Mouse (Mus musculus) kidney, adult 9 months (tissue): ENCODE measurements at regions not wholly inside any gene's neighbourhood (a gene's known extent, or its start where the extent isn't known, plus 50 kb on each side); places are given as distances from the start of the nearest gene placed in this dataset.

ENCODE experiments used
- DNase-seq: peaks from one replicate; pipeline ENCODE4 v3.0.0; 2022

DNA sequence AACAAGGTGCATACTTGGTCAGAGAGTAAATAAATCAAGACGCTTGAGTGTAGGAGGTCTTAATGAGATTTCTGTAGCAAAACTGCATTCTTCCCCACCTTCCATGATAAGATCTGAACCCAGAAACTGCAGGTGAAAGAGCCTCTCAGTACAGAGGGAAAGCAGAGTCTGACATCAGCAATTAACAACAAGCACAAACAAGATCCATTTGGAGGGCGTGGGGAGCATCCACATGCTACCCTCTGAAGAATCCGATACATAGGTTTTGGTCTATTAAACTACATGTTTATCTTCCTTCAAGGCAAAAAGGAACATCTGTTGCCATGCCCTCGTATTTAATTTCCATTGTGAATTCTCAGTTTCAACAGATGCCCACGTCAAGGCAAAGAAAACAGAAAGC, 124.2 kb downstream of the S1pr1 start:
- no peak for DNase-seq

DNA sequence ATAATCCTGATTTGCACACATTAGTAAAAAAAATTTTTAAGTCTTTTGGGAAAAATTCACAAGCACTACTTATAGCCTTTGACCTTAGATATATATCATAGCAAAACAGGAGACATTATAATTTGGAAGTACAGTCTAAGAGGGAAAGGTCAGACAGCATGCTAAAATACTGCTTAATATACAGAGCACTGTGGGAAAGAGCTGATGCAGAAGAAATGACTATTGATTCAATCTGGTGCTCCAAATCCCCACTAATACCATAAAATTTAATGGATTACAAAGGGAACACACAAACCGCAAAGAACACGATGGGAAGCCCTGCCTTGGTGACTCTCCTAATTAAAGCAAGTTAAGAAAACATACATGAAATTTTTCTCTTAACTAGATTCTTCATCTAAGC, 126.3 kb downstream of the S1pr1 start:
- DNase-seq: no peak

DNA sequence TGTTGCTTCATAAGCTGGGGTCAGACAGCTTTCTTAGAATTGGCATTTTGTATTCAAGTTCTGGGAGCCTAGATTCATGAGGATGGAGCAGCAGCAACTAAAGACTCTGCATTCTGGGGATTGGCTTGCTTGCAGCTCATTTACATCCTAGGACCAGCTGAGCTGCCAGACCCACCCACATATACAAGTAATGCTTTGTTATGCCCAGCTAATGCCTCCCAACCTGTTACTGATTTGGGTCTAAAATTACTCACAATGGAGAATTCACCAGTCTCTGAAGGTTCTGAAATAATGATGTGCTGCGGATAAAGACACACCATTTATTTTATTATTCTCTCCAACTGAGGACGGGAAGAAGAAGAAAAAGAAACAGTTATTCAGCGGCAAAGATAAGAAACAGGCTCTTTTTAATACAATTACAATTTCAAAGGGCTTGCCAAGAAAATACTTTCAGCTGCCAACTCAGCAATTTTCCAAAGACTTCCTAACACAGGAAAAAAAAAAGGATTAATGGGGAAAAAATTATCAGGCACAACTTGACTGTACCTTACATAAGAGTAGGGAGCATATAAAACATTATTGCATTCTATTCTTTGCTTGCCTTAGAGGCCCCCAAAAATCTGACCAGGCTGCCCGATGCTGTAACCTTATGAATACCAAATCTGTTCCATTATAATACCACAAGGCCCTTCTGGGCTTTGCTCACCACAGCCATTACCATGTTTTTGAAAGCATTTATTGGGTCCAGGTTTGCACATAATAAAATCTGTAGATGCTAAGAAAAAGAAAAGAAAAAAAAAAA, 134.5 kb downstream of the S1pr1 start:
- no peak for DNase-seq

DNA sequence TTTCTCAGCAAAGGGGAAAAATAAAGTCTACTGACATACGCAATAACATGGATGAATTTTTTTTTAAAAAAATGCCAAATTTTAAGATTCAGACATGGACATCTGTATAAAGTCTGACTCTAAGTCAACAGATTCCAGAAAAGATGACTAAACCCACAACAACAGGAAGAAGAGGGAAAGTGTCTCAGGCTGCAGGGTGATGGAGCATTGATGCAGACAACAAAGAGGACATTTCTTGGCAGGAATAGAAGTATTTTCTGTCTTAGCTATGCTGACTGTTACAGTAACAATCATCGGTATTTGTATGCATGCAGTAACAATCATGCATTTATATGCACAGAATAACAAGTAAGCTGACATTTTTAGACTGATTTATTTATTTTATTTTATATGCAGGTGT, 139.5 kb downstream of the S1pr1 start:
- no peak for DNase-seq

DNA sequence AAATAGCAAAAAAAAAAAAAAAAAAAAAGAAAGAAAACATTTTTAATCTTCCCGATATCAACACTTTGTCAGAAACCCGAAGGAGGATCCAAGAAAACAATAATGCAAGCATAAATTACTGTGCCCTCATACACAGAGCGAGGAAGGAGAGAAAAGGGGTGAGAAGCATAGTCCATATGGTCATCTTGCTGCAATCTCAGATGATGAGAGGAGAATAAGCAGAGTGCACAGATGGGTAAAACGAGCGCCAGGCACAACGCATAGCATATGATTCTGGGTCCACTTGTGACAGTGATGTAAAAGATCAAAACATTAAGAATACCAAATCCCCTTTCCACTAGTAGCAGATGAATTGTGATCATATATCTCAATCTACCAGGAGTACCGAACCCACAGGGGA, 152.1 kb downstream of the S1pr1 start:
- DNase-seq: no peak

DNA sequence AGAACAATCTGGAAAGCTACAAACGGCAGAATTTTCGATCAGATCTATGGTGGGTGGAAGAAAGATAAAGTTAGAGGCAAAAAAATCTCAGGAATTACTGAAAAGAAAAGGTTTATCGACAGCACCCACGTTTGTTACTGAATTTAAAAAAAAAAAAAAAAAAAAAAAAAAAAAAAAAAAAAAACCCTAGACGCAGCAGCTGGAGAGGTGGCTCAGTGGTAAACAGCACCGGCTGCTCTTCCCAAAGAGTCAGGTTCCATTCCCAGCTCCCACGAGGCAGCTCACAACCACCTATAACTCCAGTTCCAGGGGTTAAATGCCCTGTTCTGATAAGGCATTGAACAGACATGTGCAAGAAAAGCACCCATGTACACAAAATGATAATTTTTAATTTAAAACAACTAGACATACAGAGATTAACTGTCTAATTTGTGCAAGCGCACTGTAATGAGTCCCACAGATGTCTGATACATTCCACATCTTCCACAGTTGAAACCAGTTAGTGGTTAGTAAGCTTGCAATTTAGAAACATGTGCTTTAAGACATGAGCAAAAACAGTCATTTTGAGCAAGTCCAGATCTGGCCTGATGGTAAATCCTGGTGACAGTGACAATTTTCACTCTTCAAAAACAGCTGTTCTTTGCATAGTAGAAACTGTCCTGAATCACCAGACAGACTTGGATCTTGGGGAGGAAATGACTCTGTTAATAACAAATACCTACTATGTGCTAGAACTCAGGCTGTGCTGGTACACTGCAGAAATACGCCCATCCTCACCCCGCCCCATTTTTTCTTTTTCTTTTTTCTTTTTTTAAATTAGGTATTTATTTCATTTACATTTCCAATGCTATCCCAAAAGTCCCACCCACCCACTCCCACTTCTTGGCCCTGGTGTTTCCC, 159.8 kb downstream of the S1pr1 start:
- DNase-seq: no peak

DNA sequence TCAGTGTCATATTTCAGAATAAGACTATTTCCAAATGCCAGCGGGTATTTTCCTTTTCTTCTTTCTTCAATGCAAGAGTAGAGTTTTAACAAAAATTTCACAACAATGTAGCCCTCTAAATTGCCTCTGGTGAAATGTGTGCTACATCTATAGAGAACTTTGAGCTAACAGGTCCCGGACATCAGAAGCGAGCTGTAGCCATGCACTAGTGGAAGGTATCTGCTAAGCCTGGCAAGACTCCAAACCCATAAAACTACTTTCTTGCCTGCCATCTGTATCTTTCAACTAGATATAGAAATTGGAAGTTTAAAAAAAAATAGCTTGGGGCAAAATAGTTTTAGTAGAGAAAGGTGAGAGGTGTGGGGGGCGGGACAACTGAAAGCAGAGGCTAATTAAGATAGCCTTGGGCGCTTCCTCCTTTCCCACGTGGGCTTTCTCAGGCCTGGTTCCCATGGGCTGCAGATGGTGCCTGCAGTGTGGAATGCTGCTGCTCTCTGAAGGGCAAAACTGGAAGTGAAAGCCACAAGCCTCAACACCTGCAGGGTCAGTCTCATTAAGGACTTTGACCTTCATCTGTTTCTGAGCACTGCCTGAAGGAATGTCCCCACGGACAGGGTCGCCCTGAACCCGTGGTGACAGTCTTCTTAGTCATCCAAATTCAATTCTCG, 160.9 kb downstream of the S1pr1 start:
- DNase-seq: peak; percentile 4

DNA sequence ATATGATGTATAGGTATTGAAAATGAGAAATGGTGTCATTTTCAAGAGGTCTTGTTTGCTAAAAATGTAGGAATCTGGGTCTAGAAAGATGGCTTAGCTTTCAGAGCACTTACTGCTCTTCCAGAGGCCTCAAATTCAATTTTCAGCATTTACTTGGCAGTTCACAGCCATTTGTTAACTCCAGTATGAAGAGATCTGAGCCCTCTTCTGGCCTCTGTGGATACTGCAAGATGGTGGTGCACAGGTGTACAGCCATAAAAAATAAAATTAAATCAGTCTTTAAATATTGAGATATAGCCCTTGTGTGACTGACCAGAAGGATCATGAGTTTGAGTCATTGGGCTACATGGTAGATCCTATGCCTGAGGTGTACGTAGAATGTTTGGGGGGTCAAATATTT, 173.1 kb downstream of the S1pr1 start:
- DNase-seq: peak; percentile 17

DNA sequence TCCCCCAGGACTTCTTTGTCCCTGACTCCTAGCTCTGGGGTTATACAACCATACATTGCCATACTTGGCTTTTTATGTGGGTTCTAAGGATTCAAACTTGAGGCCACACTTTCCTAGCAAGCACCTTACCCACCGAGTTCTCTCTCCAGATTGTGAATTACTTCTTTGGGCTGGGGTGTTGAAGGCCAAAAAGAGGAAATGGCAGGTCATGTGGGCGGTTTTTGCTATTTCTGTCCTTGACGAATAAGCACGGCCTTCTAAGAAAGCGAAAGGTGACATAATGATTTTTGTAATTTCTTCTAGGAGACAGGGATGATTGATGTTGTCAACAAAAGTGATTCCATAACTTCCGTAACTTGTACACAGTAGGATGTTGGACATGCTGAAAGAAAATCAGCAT, 176.5 kb downstream of the S1pr1 start:
- no peak for DNase-seq

DNA sequence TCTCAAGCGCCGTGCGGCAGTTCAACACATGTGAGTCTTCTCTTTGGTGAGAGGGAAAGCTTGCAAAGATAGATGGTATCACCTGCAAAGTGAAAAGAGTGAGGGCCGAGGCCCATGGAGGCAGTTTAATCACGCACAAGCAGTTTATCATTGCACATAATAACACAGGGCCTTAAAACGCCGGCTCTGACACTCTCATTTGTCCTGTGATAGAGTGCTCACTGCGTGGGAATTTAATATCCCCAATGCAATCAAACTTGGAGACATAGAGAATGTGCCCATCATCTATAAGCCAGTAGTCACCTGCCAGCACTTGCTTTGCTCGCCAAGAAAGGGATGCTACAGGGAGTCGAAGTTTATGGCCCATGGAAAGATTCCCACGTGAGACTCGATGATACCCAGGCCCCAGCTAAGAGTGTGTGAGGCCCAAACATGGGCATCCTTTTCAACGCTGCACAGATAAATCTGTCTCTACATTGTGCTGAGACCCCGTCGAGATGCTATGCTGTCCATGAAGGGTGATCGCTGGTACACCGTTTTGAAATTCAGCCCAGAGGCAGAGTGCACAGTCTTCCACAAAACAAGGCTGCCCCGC, 182.6 kb downstream of the S1pr1 start:
- no peak for DNase-seq

DNA sequence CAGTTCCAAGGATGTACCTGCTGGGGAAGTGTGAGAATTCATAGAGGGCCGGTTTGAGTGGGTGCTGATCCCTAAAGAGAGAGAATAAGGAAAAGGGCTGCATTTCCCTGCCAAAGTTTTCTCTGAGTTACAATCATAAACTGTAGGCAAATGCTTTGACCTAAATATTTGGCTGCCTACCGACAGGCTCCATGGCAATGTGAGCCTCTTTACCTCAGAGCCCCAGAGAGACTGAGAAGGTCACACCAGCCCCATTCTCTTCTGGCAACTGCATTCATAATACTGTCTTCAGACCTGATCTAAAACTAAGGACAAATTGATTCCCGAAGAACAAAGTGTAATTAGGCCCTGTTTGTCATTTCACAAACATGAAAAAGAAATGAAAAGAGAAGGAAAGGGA, 184.4 kb downstream of the S1pr1 start:
- DNase-seq: no peak

DNA sequence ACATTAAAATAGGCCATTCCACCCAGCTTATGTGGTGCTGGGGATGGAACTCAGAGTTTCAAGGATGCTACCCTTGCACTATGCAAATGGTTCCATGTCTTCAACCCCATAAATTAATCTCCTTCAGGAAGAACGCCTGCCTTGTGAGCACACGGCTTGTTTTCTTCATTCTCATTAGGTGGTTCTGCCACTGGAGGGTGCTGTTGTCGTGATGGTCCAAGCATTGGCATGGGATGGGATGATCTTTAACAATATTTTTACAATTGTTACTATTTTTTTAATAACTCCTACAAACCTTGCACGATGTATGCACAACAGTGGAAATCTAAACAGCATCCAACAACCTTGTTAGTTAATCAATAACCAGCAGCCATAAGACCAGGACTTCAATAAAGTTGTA, 185.0 kb downstream of the S1pr1 start:
- no peak for DNase-seq

DNA sequence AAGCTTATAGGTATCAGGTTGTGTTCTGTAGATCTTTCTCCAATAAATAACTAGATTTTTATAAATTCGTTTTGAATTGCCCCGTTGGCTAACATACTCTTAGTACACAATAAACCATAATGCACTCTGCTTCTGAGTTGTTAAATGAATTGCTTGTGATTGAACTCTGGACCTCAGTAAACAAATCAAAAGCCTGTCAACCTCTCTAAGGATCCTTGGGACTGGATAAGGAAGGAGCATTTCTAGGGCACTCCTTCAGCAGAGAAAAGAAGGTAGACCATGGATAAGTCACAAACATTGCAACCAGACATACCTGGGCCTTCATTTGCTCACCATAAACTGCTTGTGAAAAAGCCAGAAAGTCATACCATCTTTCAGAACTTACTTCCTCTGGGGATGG, 191.4 kb downstream of the S1pr1 start:
- DNase-seq: no peak

DNA sequence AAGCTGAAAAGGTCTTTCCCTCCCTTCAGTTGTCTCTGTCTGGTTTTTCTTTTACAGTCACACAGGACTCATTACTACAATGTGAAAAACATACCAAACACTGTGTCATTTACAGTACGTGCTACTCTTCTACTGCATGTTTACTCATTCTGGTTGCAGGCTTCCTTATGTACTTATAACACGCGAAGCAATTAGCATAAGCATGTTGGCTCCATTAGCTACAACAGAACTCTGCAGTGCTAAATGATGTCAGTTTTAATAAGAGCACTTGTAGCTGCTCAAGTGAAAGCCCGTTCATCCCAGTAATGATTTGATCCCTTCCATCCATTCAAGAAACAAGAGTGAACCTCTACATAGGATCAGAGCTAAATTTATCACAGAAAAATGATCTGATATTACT, 199.2 kb downstream of the S1pr1 start:
- no peak for DNase-seq

DNA sequence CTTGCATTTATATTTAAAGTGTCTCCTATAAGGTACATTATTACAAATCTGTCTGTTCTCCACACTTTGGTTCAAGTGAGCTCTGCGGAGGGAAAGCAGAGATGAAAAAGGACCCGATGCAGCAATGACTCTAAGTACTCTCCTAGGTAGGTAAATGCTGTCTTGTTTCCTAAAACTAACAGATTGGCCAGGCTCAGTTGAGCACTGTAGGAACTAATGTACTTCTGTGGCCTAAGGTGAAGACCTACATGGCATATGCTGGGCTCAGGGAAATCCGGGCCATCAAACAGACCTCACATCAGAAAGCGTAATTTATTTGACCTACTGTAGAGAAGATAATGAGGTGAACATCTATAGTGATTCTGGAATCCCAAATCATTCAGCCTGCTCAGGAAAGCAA, 205.2 kb downstream of the S1pr1 start:
- DNase-seq: no peak

DNA sequence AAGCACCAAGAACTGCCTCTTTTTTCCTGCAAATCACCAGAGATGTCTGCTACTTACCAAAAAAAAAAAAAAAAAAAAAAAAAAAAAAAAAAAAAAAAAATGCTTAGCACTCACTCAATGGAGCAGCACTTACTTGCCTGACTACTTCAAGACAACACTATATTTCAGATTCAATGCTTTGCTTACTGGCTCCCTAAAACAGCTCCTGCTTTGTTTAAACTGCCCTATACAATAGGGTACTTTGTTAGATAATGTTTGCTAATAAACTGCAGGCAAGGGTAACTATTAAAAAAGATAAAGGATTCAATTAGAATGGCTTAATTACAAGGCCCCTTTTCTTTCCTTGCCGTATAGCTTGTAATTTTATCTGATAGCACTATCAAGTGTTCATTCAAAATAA, 217.5 kb downstream of the S1pr1 start:
- DNase-seq: no peak

DNA sequence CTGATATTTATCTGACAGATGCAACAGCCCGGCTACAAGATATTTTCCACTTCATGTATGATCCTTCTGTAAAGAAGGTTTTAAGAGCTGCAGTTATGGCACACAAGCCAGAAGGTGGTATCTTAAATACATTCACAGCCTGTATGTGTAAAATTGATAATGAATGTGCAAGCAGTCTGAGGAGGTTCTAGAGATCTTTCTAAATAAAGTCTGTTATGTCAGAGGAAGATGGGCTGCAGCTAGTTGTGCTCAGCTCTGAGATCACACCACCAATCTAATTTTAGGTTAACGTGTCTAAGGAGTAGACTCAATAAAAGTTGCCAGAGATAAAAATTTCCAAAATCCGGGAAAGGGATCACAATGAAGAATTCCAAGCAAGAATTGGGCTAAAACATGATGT, 218.8 kb downstream of the S1pr1 start:
- no peak for DNase-seq

DNA sequence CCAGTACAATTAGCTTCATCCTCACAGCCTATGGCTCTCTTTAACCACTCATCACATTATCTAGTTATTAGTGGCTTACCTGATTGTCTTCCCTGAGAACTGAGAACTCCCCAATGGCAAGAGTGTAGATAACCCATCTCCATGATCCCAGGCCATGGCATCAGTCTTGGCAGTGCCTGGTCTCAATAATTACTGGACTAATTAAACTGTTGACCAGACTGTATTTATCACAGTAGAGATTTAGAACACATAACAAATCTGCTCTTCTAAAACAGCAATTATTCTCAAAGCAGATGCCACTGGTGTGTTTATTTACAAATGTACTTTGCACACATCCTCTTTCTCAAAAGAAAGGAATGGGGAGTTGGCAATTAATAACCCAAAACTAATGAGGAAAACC, 219.2 kb downstream of the S1pr1 start:
- DNase-seq: no peak

DNA sequence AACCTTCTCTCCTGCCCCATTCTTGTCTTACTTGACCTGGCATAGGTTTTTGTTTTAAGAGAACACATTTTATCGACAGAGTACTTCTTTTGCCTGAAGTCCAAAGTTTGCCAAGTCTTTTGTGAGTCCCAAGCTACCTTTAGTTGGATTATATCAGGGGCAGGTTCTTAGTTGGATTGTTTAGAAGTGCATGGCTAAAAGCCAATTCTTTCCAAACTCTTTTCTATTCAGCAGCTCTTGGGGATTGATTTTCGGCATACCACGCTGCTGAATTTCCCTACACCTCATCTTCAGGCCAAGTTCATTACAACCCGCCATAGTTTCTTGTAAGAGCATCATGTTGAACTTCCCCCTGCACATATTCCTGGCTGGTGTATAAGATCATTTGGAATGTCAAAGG, 245.9 kb downstream of the S1pr1 start:
- no peak for DNase-seq

DNA sequence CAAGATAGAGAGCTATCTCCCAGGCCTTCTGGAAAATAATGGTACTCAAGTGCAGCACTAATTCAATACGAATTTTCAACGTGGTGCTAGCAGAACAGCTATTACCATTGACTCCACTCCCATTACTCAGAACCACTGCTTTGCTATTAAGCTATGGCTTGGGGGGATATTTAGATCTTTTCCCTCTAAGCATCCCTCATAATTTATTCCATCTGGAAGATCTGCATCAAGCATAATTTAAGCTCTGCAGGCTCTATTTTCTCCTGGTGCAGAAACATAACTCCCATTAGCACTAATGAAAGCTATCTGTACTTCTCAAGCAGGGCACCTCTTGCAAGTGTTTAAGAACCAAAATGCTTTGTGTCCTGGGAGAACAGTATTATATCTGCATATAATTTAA, 247.0 kb downstream of the S1pr1 start:
- DNase-seq: no peak

DNA sequence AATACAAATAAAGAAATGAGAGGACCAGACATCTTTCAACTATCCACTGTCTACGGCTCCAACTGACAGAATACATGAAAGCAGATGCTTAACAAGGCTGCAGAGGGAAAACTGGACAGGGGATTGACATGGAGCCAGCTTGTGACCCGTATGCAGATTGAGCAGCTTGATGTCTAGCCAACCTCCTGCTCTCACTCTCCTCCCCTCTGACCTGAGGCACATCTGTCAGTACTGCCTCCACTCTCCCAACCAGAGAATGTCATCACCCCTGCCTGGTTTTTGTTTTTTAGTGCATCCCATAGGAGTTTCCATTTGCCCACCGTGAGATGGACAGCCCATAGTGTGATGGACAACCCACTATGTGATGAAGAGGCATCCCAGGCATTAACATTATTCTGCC, 252.2 kb downstream of the S1pr1 start:
- no peak for DNase-seq
